Mouse (Mus musculus) forebrain, embryonic 16.5 days (tissue): ENCODE results near the gene Fstl1. TPM values are rescaled to one million over a fixed set of nuclear protein-coding genes. Genes with fewer than 3 reads are reported as not detected.

Experiments
- ATAC-seq: fragments of 200-750 bp; cut with Nextera tagmentation; 2 replicates; pipeline ENCODE4 v1.8.0; 2017; ENCODE audit warnings: mild to moderate bottlenecking, moderate library complexity
- H3K27ac ChIP-seq: fragments of 300-500 bp; sonication (generic); 2 replicates; pipeline ENCODE4 v1.5.1; 2014; ENCODE audit warnings: low read length, control low read depth
- H3K27me3 ChIP-seq: fragments of 300-500 bp; sonication (generic); replicated peaks from 2 replicates; pipeline ENCODE4 v1.6.1; 2014; ENCODE audit warnings: low read length; ENCODE audit not compliant: control insufficient read depth, insufficient read depth
- H3K36me3 ChIP-seq: fragments of 300-500 bp; sonication (generic); 2 replicates; pipeline ENCODE4 v1.6.1; 2014; ENCODE audit not compliant: control insufficient read depth, insufficient read depth
- H3K4me1 ChIP-seq: fragments of 300-500 bp; sonication (generic); replicated peaks from 2 replicates; pipeline ENCODE4 v1.6.1; 2014; ENCODE audit warnings: low read length; ENCODE audit not compliant: control insufficient read depth, insufficient read depth
- H3K4me2 ChIP-seq: fragments of 300-500 bp; sonication (generic); 2 replicates; pipeline ENCODE4 v1.6.1; 2014; ENCODE audit warnings: mild to moderate bottlenecking, low read length, control low read depth
- H3K4me3 ChIP-seq: fragments of 300-500 bp; sonication (generic); replicated peaks from 2 replicates; pipeline ENCODE4 v1.5.1; 2014; ENCODE audit warnings: mild to moderate bottlenecking, low read length, control low read depth
- H3K9ac ChIP-seq: fragments of 300-500 bp; sonication (generic); replicated peaks from 2 replicates; pipeline ENCODE4 v1.6.1; 2014; ENCODE audit warnings: low read depth, low read length, control low read depth
- H3K9me3 ChIP-seq: fragments of 300-500 bp; sonication (generic); 2 replicates; pipeline ENCODE4 v1.6.1; 2016; ENCODE audit warnings: low read length; ENCODE audit not compliant: control insufficient read depth
- WGBS: fragments of 180-500 bp; shearing (Covaris S2); extraction: QIAGEN DNeasy Blood & Tissue Kit; methylation state at CpG from one replicate; pipeline ENCODE4 v1.1.7; 2014; 5-methylcytosine and 5-hydroxymethylcytosine counted together
- polyA plus RNA-seq: library from polyadenylated mRNA; unstranded; fragments of >200 nt; fragmentation: Nextera tagmentation; extraction: Ambion mirVana; gene quantifications from 2 replicates; pipeline ENCODE4 v1.2.1, GENCODE M21; 2015

The Fstl1 gene
- polyA plus RNA-seq, 1 experiment from 2014 or later: 75.6 TPM

- H3K9ac ChIP-seq: no peak overlapping the region
- peaks cover 19% of the 10 kb centered on the region for H3K4me1 ChIP-seq
- ATAC-seq: no peak
- no peaks in the 10 kb centered on the region for H3K9me3 ChIP-seq
- no peak overlapping the region for H3K4me3 ChIP-seq
- no peaks in the 10 kb centered on the region for H3K36me3 ChIP-seq
- WGBS: 65% methylated on average over 3 of the region's 3 CpGs
- no peak overlapping the region for H3K27ac ChIP-seq
- H3K4me2 ChIP-seq: no peak overlapping the region
- no peaks in the 10 kb centered on the region for H3K27me3 ChIP-seq
Observed at GRCm38 (mm10) chr16:37780911-37781310, 4.2 kb downstream of the Fstl1 start.

DNA sequence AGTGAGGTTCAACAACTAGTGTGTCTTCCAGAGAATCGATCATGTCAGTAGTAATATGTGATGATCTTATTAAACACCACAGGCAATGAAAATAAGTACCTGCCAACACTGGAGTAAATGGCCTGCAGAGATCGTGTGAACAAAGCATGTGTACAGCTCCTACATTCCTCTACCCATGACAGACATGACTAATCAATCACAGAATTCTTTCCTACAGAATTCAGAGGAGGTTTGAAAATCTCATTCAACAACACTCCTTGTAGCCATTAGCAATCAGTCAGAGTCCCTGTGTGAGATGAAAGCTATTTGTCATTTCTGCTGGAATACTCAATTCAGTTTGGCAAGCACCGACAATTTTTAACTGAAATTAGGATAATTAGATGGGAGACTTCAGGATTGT, 7.9 kb downstream of the Fstl1 start:
- Histone ChIP-seq H3K27ac (no peak overlapping the region), H3K9me3 (no peaks in the 10 kb centered on the region), H3K36me3 (no peaks in the 10 kb centered on the region), H3K4me1 (peaks cover 28% of the 10 kb centered on the region), H3K4me3 (no peak overlapping the region), H3K27me3 (no peaks in the 10 kb centered on the region), H3K4me2 (no peak overlapping the region), H3K9ac (no peak overlapping the region)
- ATAC-seq: no peak
- WGBS: 64% methylated on average over 3 of the region's 3 CpGs

DNA sequence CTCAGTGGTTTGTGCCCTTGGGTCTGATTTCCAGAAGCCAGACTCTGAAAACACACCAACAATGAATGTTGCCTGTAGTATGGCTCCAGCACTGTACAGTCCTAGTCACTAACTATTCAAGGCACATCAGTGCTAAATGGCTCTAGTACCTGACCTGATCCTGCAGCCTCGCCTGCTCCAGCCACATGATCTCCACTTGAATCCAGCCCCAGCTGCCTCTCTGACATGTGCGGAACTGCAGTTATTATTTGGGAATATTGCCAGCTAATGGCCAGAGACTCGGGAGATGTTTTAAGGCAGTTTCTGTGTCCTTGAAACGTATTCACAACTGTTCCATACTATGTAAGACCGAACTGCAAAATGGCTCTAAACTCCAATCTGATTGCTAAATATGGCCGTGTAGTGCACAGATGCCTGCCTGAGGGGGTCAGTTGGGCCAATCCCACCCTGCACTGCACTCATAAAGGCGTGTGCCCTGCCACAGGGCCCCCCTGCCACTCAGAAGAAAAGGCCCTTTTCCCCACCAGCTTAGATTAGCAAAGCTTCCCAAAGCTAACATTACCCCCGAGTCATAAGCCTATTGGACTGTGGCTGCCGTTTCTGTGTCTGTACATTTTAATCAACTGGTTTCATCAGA, 11.0 kb downstream of the Fstl1 start:
- 23% methylated on average over 9 of the region's 9 CpGs for WGBS
- Histone ChIP-seq H3K4me3 (no peak overlapping the region), H3K9me3 (no peaks in the 10 kb centered on the region), H3K9ac (0 out of 2 replicates have a peak overlapping the region, but pooled peaks have one; percentile 26), H3K4me2 (0 out of 2 replicates have a peak overlapping the region, but pooled peaks have one; percentile 8), H3K4me1 (peaks cover 19% of the 10 kb centered on the region), H3K27ac (peak overlapping the region; percentile 75), H3K36me3 (no peaks in the 10 kb centered on the region), H3K27me3 (no peaks in the 10 kb centered on the region)
- peak; percentile 14; the same call in 1 of the 2 replicates for ATAC-seq

DNA sequence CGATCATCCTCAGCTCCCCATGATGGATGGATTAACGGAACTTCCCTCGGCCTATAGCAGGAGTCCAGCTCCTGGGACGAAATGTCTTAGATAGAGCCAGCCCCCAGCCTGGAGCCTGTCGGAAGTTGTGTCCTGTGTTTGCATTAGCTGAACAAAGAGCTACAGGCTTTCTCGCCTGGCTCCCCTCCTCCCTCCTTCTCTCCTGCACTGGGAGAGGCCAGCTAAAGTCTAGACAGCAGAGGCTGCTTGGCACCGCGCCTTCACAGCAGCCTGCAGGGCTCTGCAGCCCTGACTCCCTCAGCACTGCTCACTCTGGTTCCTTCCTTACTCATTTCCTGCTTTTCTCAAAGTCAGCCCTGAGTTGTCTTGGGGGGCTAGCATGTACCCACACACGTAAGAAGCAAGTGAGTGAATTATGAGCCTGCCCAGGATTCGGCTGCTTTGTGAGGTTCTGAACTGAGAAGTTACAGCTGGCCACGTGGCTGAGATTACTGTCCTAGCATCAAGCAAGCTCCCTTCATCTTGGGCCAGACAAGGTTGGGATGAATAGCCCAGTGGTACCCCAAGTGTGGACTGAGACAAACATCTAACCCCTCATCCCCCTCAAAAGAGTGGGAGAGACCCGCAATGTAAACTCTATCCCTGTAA, 11.8 kb downstream of the Fstl1 start:
- no peaks in the 10 kb centered on the region for H3K9me3 ChIP-seq
- H3K4me3 ChIP-seq: no peak overlapping the region
- ATAC-seq: peak; percentile 96
- H3K9ac ChIP-seq: peak overlapping the region; percentile 32
- peak overlapping the region; percentile 75 for H3K27ac ChIP-seq
- peaks cover 19% of the 10 kb centered on the region for H3K4me1 ChIP-seq
- 11% methylated on average over 12 of the region's 12 CpGs for WGBS
- H3K36me3 ChIP-seq: no peaks in the 10 kb centered on the region
- H3K4me2 ChIP-seq: peak overlapping the region; percentile 37
- no peaks in the 10 kb centered on the region for H3K27me3 ChIP-seq

GRCm38 (mm10) chr16:37789015-37789381, 12.3 kb downstream of the Fstl1 start:
- Histone ChIP-seq H3K4me1 (peaks cover 21% of the 10 kb centered on the region), H3K9me3 (no peaks in the 10 kb centered on the region), H3K36me3 (no peaks in the 10 kb centered on the region), H3K27ac (peak overlapping the region; percentile 75), H3K4me2 (no peak overlapping the region), H3K9ac (no peak overlapping the region), H3K27me3 (no peaks in the 10 kb centered on the region), H3K4me3 (no peak overlapping the region)
- 36% methylated on average over 6 of the region's 6 CpGs for WGBS
- ATAC-seq: no peak

GRCm38 (mm10) chr16:37789394-37789920, 12.8 kb downstream of the Fstl1 start:
- ATAC-seq: no peak
- Histone ChIP-seq H3K36me3 (no peaks in the 10 kb centered on the region), H3K9ac (no peak overlapping the region), H3K27ac (no peak overlapping the region), H3K4me1 (peaks cover 21% of the 10 kb centered on the region), H3K4me3 (no peak overlapping the region), H3K27me3 (no peaks in the 10 kb centered on the region), H3K4me2 (no peak overlapping the region), H3K9me3 (no peaks in the 10 kb centered on the region)
- WGBS: 76% methylated on average over 6 of the region's 6 CpGs

- no peak overlapping the region for H3K27ac ChIP-seq
- H3K36me3 ChIP-seq: no peaks in the 10 kb centered on the region
- H3K9me3 ChIP-seq: no peaks in the 10 kb centered on the region
- no peak overlapping the region for H3K4me3 ChIP-seq
- ATAC-seq: no peak
- no peaks in the 10 kb centered on the region for H3K27me3 ChIP-seq
- no peak overlapping the region for H3K4me2 ChIP-seq
- H3K9ac ChIP-seq: no peak overlapping the region
- 88% methylated on average over 12 of the region's 12 CpGs for WGBS
- peaks cover 21% of the 10 kb centered on the region for H3K4me1 ChIP-seq
Observed at GRCm38 (mm10) chr16:37790008-37790780, 13.5 kb downstream of the Fstl1 start.

DNA sequence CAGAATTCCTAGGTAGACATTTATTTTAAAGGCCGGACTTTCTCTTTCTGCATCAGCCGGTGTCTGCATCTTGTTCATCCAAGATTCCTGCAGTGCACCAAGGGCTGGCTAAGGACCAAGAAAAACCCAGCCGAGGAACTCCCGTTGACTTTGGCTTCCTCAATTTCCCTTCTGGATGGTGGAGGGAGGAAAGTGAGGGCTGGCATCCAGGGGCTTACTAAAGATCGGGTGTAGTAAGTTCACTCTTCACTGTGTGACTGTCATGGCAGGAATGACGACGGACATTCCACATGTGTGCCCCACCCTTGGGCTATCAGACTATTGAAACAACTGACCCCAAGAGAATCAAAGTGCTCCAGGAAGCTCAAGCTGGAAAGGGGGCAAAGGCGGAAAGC, 14.1 kb downstream of the Fstl1 start:
- ATAC-seq: no peak
- Histone ChIP-seq H3K4me1 (peaks cover 21% of the 10 kb centered on the region), H3K4me2 (no peak overlapping the region)

GRCm38 (mm10) chr16:37795651-37796150, 19.0 kb downstream of the Fstl1 start:
- no peak for ATAC-seq
- H3K4me1 ChIP-seq: peaks cover 2% of the 10 kb centered on the region; the same call in 1 of the 2 replicates
- no peaks in the 10 kb centered on the region for H3K27me3 ChIP-seq
- no peak overlapping the region for H3K27ac ChIP-seq
- no peaks in the 10 kb centered on the region for H3K9me3 ChIP-seq
- H3K4me2 ChIP-seq: no peak overlapping the region
- no peak overlapping the region for H3K9ac ChIP-seq
- no peak overlapping the region for H3K4me3 ChIP-seq
- 92% methylated on average over 10 of the region's 10 CpGs for WGBS
- H3K36me3 ChIP-seq: no peaks in the 10 kb centered on the region

More for the DNA sequence above, 14.1 kb downstream of the Fstl1 start:
- H3K9me3 ChIP-seq: no peaks in the 10 kb centered on the region
- no peak overlapping the region for H3K27ac ChIP-seq
- H3K9ac ChIP-seq: no peak overlapping the region
- H3K27me3 ChIP-seq: no peaks in the 10 kb centered on the region
- 78% methylated on average over 8 of the region's 8 CpGs for WGBS
- H3K36me3 ChIP-seq: no peaks in the 10 kb centered on the region
- no peak overlapping the region for H3K4me3 ChIP-seq
